Mouse (Mus musculus): Measurements from ENCODE around the gene Atp2a2. TPM values are rescaled to one million over a fixed set of nuclear protein-coding genes. Genes with fewer than 3 reads are reported as not detected.
A peak's percentile ranks its signal among the peaks of the same experiment; 100 is the strongest.

The Atp2a2 gene
- polyA plus RNA-seq, 1 experiment from 2014 or later, result 52.6 TPM

GRCm38 (mm10) chr5:122481844-122482243 is 20.2 kb downstream of the Atp2a2 start:
- Histone ChIP-seq H3K4me2 (ENCODE audit: low read depth, low read length) (no peak overlapping the region), H3K36me3 (ENCODE audit: control insufficient read depth, insufficient read depth, low read length) (peaks cover 84% of the 10 kb centered on the region), H3K27me3 (replicated peaks; ENCODE audit: control insufficient read depth, insufficient read depth, low read length) (no peaks in the 10 kb centered on the region), H3K27ac (replicated peaks; ENCODE audit: low read depth, low read length) (no peak overlapping the region), H3K9ac (ENCODE audit: low read depth, low read length) (no peak overlapping the region), H3K9me3 (ENCODE audit: control insufficient read depth, low read length) (no peaks in the 10 kb centered on the region), H3K4me1 (ENCODE audit: control insufficient read depth, insufficient read depth, low read length) (no peaks in the 10 kb centered on the region), H3K4me3 (ENCODE audit: low read depth, low read length) (no peak overlapping the region)
- 62% methylated on average over 5 of the region's 5 CpGs for WGBS
- ATAC-seq (ENCODE audit: low read depth) (no peak), DNase-seq (ENCODE audit: low spot score) (peak; percentile 39)

GRCm38 (mm10) chr5:122479131-122479530 is 22.9 kb downstream of the Atp2a2 start:
- Histone ChIP-seq H3K27me3 (replicated peaks; ENCODE audit: control insufficient read depth, insufficient read depth, low read length) (no peaks in the 10 kb centered on the region), H3K4me1 (ENCODE audit: control insufficient read depth, insufficient read depth, low read length) (no peaks in the 10 kb centered on the region), H3K4me3 (ENCODE audit: low read depth, low read length) (no peak overlapping the region), H3K9ac (ENCODE audit: low read depth, low read length) (no peak overlapping the region), H3K4me2 (ENCODE audit: low read depth, low read length) (no peak overlapping the region), H3K36me3 (ENCODE audit: control insufficient read depth, insufficient read depth, low read length) (peaks cover 83% of the 10 kb centered on the region), H3K27ac (replicated peaks; ENCODE audit: low read depth, low read length) (no peak overlapping the region), H3K9me3 (ENCODE audit: control insufficient read depth, low read length) (no peaks in the 10 kb centered on the region)
- ATAC-seq (ENCODE audit: low read depth) (no peak), DNase-seq (ENCODE audit: low spot score) (no peak)
- 64% methylated on average over 2 of the region's 2 CpGs for WGBS

- H3K9me3 ChIP-seq (ENCODE audit: control insufficient read depth, low read length), result no peaks in the 10 kb centered on the region
- no peak overlapping the region for H3K9ac ChIP-seq (ENCODE audit: low read depth, low read length)
- no peak overlapping the region for H3K4me2 ChIP-seq (ENCODE audit: low read depth, low read length)
- no peak for ATAC-seq (ENCODE audit: low read depth)
- DNase-seq (ENCODE audit: low spot score), result no peak
- no peak overlapping the region for H3K27ac ChIP-seq (replicated peaks; ENCODE audit: low read depth, low read length)
- peaks cover 84% of the 10 kb centered on the region for H3K36me3 ChIP-seq (ENCODE audit: control insufficient read depth, insufficient read depth, low read length)
- WGBS, result 88% methylated on average over 3 of the region's 3 CpGs
- no peak overlapping the region for H3K4me3 ChIP-seq (ENCODE audit: low read depth, low read length)
- no peaks in the 10 kb centered on the region for H3K27me3 ChIP-seq (replicated peaks; ENCODE audit: control insufficient read depth, insufficient read depth, low read length)
- H3K4me1 ChIP-seq (ENCODE audit: control insufficient read depth, insufficient read depth, low read length), result no peaks in the 10 kb centered on the region
Observed at GRCm38 (mm10) chr5:122477492-122477891, 24.5 kb downstream of the Atp2a2 start.

- H3K4me1 ChIP-seq (ENCODE audit: control insufficient read depth, insufficient read depth, low read length), result no peaks in the 10 kb centered on the region
- H3K27ac ChIP-seq (replicated peaks; ENCODE audit: low read depth, low read length), result no peak overlapping the region
- no peaks in the 10 kb centered on the region for H3K9me3 ChIP-seq (ENCODE audit: control insufficient read depth, low read length)
- H3K4me3 ChIP-seq (ENCODE audit: low read depth, low read length), result no peak overlapping the region
- H3K9ac ChIP-seq (ENCODE audit: low read depth, low read length), result no peak overlapping the region
- no peak for DNase-seq (ENCODE audit: low spot score)
- H3K36me3 ChIP-seq (ENCODE audit: control insufficient read depth, insufficient read depth, low read length), result peaks cover 86% of the 10 kb centered on the region
- 71% methylated on average over 3 of the region's 3 CpGs for whole genome bisulfite sequencing
- H3K4me2 ChIP-seq (ENCODE audit: low read depth, low read length), result no peak overlapping the region
- ATAC-seq (ENCODE audit: low read depth), result no peak
- H3K27me3 ChIP-seq (replicated peaks; ENCODE audit: control insufficient read depth, insufficient read depth, low read length), result no peaks in the 10 kb centered on the region
Observed at GRCm38 (mm10) chr5:122476078-122476477, 25.9 kb downstream of the Atp2a2 start.

GRCm38 (mm10) chr5:122474643-122475363 is 27.2 kb downstream of the Atp2a2 start:
- Histone ChIP-seq H3K4me2 (ENCODE audit: low read depth, low read length) (no peak overlapping the region), H3K27ac (replicated peaks; ENCODE audit: low read depth, low read length) (no peak overlapping the region), H3K4me3 (ENCODE audit: low read depth, low read length) (no peak overlapping the region), H3K9me3 (ENCODE audit: control insufficient read depth, low read length) (no peaks in the 10 kb centered on the region), H3K9ac (ENCODE audit: low read depth, low read length) (no peak overlapping the region), H3K36me3 (ENCODE audit: control insufficient read depth, insufficient read depth, low read length) (peaks cover 91% of the 10 kb centered on the region), H3K4me1 (ENCODE audit: control insufficient read depth, insufficient read depth, low read length) (no peaks in the 10 kb centered on the region), H3K27me3 (replicated peaks; ENCODE audit: control insufficient read depth, insufficient read depth, low read length) (no peaks in the 10 kb centered on the region)
- no peak for ATAC-seq (ENCODE audit: low read depth)
- WGBS, result 79% methylated on average over 4 of the region's 4 CpGs
- DNase-seq (ENCODE audit: low spot score), result no peak

- peaks cover 99% of the 10 kb centered on the region for H3K36me3 ChIP-seq (ENCODE audit: control insufficient read depth, insufficient read depth, low read length)
- no peak overlapping the region for H3K4me2 ChIP-seq (ENCODE audit: low read depth, low read length)
- H3K9ac ChIP-seq (ENCODE audit: low read depth, low read length), result no peak overlapping the region
- no peak overlapping the region; the same call in 1 of the 2 replicates for H3K27ac ChIP-seq (replicated peaks; ENCODE audit: low read depth, low read length)
- no peak overlapping the region for H3K4me3 ChIP-seq (ENCODE audit: low read depth, low read length)
- 84% methylated on average over 5 of the region's 5 CpGs for WGBS
- H3K27me3 ChIP-seq (replicated peaks; ENCODE audit: control insufficient read depth, insufficient read depth, low read length), result no peaks in the 10 kb centered on the region
- ATAC-seq (ENCODE audit: low read depth) (no peak), DNase-seq (ENCODE audit: low spot score) (no peak)
- H3K4me1 ChIP-seq (ENCODE audit: control insufficient read depth, insufficient read depth, low read length), result no peaks in the 10 kb centered on the region
- no peaks in the 10 kb centered on the region for H3K9me3 ChIP-seq (ENCODE audit: control insufficient read depth, low read length)
Observed at GRCm38 (mm10) chr5:122471658-122472057, 30.4 kb downstream of the Atp2a2 start.

GRCm38 (mm10) chr5:122461431-122461830 is 40.6 kb downstream of the Atp2a2 start:
- 91% methylated on average over 9 of the region's 9 CpGs for WGBS
- no peak overlapping the region for H3K4me2 ChIP-seq (ENCODE audit: low read depth, low read length)
- H3K4me3 ChIP-seq (ENCODE audit: low read depth, low read length), result no peak overlapping the region
- no peaks in the 10 kb centered on the region for H3K27me3 ChIP-seq (replicated peaks; ENCODE audit: control insufficient read depth, insufficient read depth, low read length)
- H3K4me1 ChIP-seq (ENCODE audit: control insufficient read depth, insufficient read depth, low read length), result no peaks in the 10 kb centered on the region
- H3K9ac ChIP-seq (ENCODE audit: low read depth, low read length), result no peak overlapping the region
- peaks cover 100% of the 10 kb centered on the region for H3K36me3 ChIP-seq (ENCODE audit: control insufficient read depth, insufficient read depth, low read length)
- ATAC-seq (ENCODE audit: low read depth) (no peak), DNase-seq (ENCODE audit: low spot score) (no peak)
- H3K9me3 ChIP-seq (ENCODE audit: control insufficient read depth, low read length), result no peaks in the 10 kb centered on the region
- H3K27ac ChIP-seq (replicated peaks; ENCODE audit: low read depth, low read length), result no peak overlapping the region

- Histone ChIP-seq H3K9me3 (ENCODE audit: control insufficient read depth, low read length) (no peaks in the 10 kb centered on the region), H3K9ac (ENCODE audit: low read depth, low read length) (no peak overlapping the region), H3K36me3 (ENCODE audit: control insufficient read depth, insufficient read depth, low read length) (peaks cover 100% of the 10 kb centered on the region), H3K27me3 (replicated peaks; ENCODE audit: control insufficient read depth, insufficient read depth, low read length) (no peaks in the 10 kb centered on the region), H3K4me2 (ENCODE audit: low read depth, low read length) (no peak overlapping the region), H3K27ac (replicated peaks; ENCODE audit: low read depth, low read length) (no peak overlapping the region), H3K4me3 (ENCODE audit: low read depth, low read length) (no peak overlapping the region), H3K4me1 (ENCODE audit: control insufficient read depth, insufficient read depth, low read length) (no peaks in the 10 kb centered on the region)
- 84% methylated on average over 11 of the region's 11 CpGs for WGBS
- DNase-seq (ENCODE audit: low spot score) (no peak), ATAC-seq (ENCODE audit: low read depth) (no peak)
Observed at GRCm38 (mm10) chr5:122460656-122461055, 41.4 kb downstream of the Atp2a2 start.

- 98% methylated on average over 5 of the region's 5 CpGs for WGBS
- DNase-seq (ENCODE audit: low spot score), result no peak
- Histone ChIP-seq H3K4me2 (ENCODE audit: low read depth, low read length) (no peak overlapping the region), H3K9ac (ENCODE audit: low read depth, low read length) (no peak overlapping the region), H3K9me3 (ENCODE audit: control insufficient read depth, low read length) (no peaks in the 10 kb centered on the region), H3K36me3 (ENCODE audit: control insufficient read depth, insufficient read depth, low read length) (peaks cover 100% of the 10 kb centered on the region), H3K27ac (replicated peaks; ENCODE audit: low read depth, low read length) (no peak overlapping the region), H3K4me1 (ENCODE audit: control insufficient read depth, insufficient read depth, low read length) (no peaks in the 10 kb centered on the region), H3K4me3 (ENCODE audit: low read depth, low read length) (no peak overlapping the region), H3K27me3 (replicated peaks; ENCODE audit: control insufficient read depth, insufficient read depth, low read length) (no peaks in the 10 kb centered on the region)
- ATAC-seq (ENCODE audit: low read depth), result no peak
Observed at GRCm38 (mm10) chr5:122459335-122459734, 42.7 kb downstream of the Atp2a2 start.

All from embryonic facial prominence, embryonic 14.5 days (tissue).